Mouse (Mus musculus): ENCODE data around the gene Tsc22d1. TPM values are rescaled to one million over a fixed set of nuclear protein-coding genes. Genes with fewer than 3 reads are reported as not detected.

Tsc22d1 gene
- total and polyA plus RNA-seq, 3 experiments = 0.25 to 1.3 (median 0.69) TPM

DNA sequence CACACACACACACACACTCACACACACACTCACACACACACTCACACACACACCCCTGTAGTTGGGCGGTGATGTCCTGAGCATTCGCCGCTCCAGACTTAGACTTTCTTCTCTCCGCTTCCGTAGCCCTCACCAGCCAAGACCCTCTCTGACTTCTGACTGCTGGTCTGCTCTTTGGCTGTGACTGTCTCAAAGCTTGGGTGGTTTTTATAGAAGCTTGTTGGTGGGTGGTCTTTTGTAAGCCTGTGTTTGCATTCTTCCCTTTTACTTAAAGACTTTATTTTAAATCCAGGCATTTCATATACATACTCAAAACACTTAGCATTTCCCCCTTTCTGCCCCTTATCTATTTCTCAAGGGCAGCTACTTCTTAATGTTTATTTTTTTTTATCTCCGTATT lies 84.7 kb downstream of the Tsc22d1 start:
- H3K27ac ChIP-seq (ENCODE audit: insufficient read depth, low read depth) = no peak overlapping the region
- H3K9me3 ChIP-seq (replicated peaks; ENCODE audit: low read length) = no peaks in the 10 kb centered on the region
- DNase-seq (ENCODE audit: extremely low read depth) = no peak
- in situ Hi-C loops (cut with MboI; ENCODE audit: low pct_ligation_motif_present, low pct_unique_long_range_greater_than_20kb, low sequenced_read_pairs) (no loop called here), dilution Hi-C loops (cut with MboI; ENCODE audit: extremely low pct_ligation_motif_present, extremely low pct_unique_long_range_greater_than_20kb, low sequenced_read_pairs) (loop anchor here (25.0 kb wide), 1 partner anchor 513 kb away; no protein-coding TSS in a partner anchor)
- TF ChIP-seq CTCF (conservative IDR thresholded peaks at IDR 0.05 in 1 of 2, IDR thresholded peaks at IDR 0.05 in 1 of 2; ENCODE audit: low read depth in 2 of 2, low read length in 2 of 2) = no peak
- no peak for TF ChIP-seq ZC3H11A (IDR thresholded peaks at IDR 0.05; ENCODE audit: low read depth, low read length)
- no peak for TF ChIP-seq POLR2A (IDR thresholded peaks at IDR 0.05; ENCODE audit: low read depth, low read length)
- no peak for TF ChIP-seq MEF2A (IDR thresholded peaks at IDR 0.05; ENCODE audit: borderline replicate concordance, low read depth, low read length)
- TF ChIP-seq ZMIZ1 (IDR thresholded peaks at IDR 0.05; ENCODE audit: low read depth, low read length) = no peak
- TF ChIP-seq TCF12 (IDR thresholded peaks at IDR 0.05; ENCODE audit: low read depth, low read length) = no peak
- TF ChIP-seq SMC3 (IDR thresholded peaks at IDR 0.05; ENCODE audit: low read depth, low read length) = no peak
- TF ChIP-seq HCFC1 (IDR thresholded peaks at IDR 0.05; ENCODE audit: low read depth, low read length) = no peak
- no peak for TF ChIP-seq E2F4 (IDR thresholded peaks at IDR 0.05; ENCODE audit: insufficient replicate concordance, low read depth, low read length)
- TF ChIP-seq MAFK (IDR thresholded peaks at IDR 0.05; ENCODE audit: insufficient replicate concordance, low read length) = no peak
- no peak for TF ChIP-seq KAT2A (IDR thresholded peaks at IDR 0.05; ENCODE audit: insufficient replicate concordance, low read length)
- TF ChIP-seq UBTF (IDR thresholded peaks at IDR 0.05; ENCODE audit: low read depth, low read length) = no peak
- no peak for TF ChIP-seq USF2 (conservative IDR thresholded peaks at IDR 0.05; ENCODE audit: low read depth, low read length)
- TF ChIP-seq TBP (conservative IDR thresholded peaks at IDR 0.05; ENCODE audit: low read depth, low read length) = no peak
- no peak for TF ChIP-seq CHD1 (IDR thresholded peaks at IDR 0.05; ENCODE audit: low read depth, low read length)
- no peak for TF ChIP-seq MXI1 (IDR thresholded peaks at IDR 0.05; ENCODE audit: low read depth, low read length)
- no peak for TF ChIP-seq CHD2 (IDR thresholded peaks at IDR 0.05; ENCODE audit: low read length)
- no peak for TF ChIP-seq MAZ (IDR thresholded peaks at IDR 0.05; ENCODE audit: low read depth, low read length)
- H3K4me3 ChIP-seq (replicated peaks in 1 of 3; ENCODE audit: low read depth in 2 of 3, low read length in 2 of 3, poor library complexity in 1 of 3) = no peak overlapping the region
- no peaks in the 10 kb centered on the region for H3K27me3 ChIP-seq (replicated peaks)
- no peaks in the 10 kb centered on the region for H3K36me3 ChIP-seq (replicated peaks in 1 of 2; ENCODE audit: control insufficient read depth in 1 of 2, insufficient read depth in 1 of 2, low read length in 1 of 2)
- no peak overlapping the region for H3K4me2 ChIP-seq (ENCODE audit: insufficient read depth, low read depth, poor library complexity, severe bottlenecking)
- H3K4me1 ChIP-seq (ENCODE audit: control insufficient read depth in 1 of 2, insufficient read depth in 2 of 2) = peaks cover 5 to 19% of the 10 kb centered on the region in 2 experiments; a peak in 3 of 4 replicates
- no peaks in the 10 kb centered on the region for H3K79me2 ChIP-seq (replicated peaks; ENCODE audit: control insufficient read depth, extremely low read depth, insufficient read depth, poor library complexity, severe bottlenecking)
- no peak overlapping the region for H3K9ac ChIP-seq (ENCODE audit: insufficient read depth, low read depth)

GRCm38 (mm10) chr14:76500036-76500435 lies 85.3 kb downstream of the Tsc22d1 start:
- Histone ChIP-seq H3K27ac (ENCODE audit: insufficient read depth, low read depth) (no peak overlapping the region), H3K36me3 (replicated peaks in 1 of 2; ENCODE audit: control insufficient read depth in 1 of 2, insufficient read depth in 1 of 2, low read length in 1 of 2) (no peaks in the 10 kb centered on the region), H3K4me1 (ENCODE audit: control insufficient read depth in 1 of 2, insufficient read depth in 2 of 2) (peaks cover 5 to 18% of the 10 kb centered on the region in 2 experiments; a peak in 3 of 4 replicates), H3K4me3 (replicated peaks in 1 of 3; ENCODE audit: low read depth in 2 of 3, low read length in 2 of 3, poor library complexity in 1 of 3) (no peak overlapping the region), H3K9ac (ENCODE audit: insufficient read depth, low read depth) (no peak overlapping the region), H3K79me2 (replicated peaks; ENCODE audit: control insufficient read depth, extremely low read depth, insufficient read depth, poor library complexity, severe bottlenecking) (no peaks in the 10 kb centered on the region), H3K27me3 (replicated peaks) (peaks cover 3% of the 10 kb centered on the region), H3K9me3 (replicated peaks; ENCODE audit: low read length) (no peaks in the 10 kb centered on the region), H3K4me2 (ENCODE audit: insufficient read depth, low read depth, poor library complexity, severe bottlenecking) (no peak overlapping the region)
- dilution Hi-C loops (cut with MboI; ENCODE audit: extremely low pct_ligation_motif_present, extremely low pct_unique_long_range_greater_than_20kb, low sequenced_read_pairs) = no loop called here
- no peak for TF ChIP-seq PAX5 (IDR thresholded peaks at IDR 0.05; ENCODE audit: low read length)
- no peak for TF ChIP-seq RAD21 (IDR thresholded peaks at IDR 0.05; ENCODE audit: low read depth, low read length)
- no peak for TF ChIP-seq ZNF384 (IDR thresholded peaks at IDR 0.05; ENCODE audit: low read depth, low read length)
- no peak for DNase-seq (ENCODE audit: extremely low read depth)
- in situ Hi-C loops (cut with MboI; ENCODE audit: low pct_ligation_motif_present, low pct_unique_long_range_greater_than_20kb, low sequenced_read_pairs) = loop anchor here (10.0 kb wide), 2 partner anchors 375 to 505 kb away; no protein-coding TSS in a partner anchor
